Mouse (Mus musculus): ENCODE results near the gene Acvr1c.
A peak's percentile ranks its signal among the peaks of the same experiment; 100 is the strongest.

The Acvr1c gene

DNA sequence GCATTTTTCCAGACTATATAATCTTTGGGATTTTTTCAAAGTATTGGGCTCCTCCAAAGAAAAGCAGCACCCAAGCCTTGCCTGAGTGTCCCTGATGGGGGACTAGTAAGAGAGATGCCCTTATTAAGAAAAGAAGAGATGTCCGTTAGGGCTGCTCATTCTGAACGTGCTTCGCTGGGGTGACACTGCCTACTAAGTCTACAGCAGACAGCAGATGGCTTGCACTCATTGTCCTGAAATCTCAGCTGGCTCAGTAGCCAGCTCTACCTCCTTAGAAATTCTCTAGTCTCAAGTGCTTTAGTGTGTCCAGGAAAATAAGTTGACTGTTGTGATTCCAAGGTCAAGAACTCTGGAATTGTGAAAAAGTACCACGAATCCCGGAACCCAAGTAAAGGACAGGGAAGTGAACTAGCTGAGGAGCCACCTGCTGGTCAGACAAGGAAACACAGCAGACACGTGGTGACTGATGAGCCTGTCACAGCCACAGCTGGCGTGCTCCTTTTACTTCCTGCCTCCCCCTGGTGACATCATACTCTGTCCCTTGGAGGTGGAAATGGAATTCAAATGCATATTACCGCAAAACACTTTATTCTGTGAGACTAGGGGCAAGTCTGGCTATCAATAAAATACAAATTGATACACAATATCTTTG is 75.3 kb downstream of the Acvr1c start:
- DNase-seq, result peak; percentile 81

DNA sequence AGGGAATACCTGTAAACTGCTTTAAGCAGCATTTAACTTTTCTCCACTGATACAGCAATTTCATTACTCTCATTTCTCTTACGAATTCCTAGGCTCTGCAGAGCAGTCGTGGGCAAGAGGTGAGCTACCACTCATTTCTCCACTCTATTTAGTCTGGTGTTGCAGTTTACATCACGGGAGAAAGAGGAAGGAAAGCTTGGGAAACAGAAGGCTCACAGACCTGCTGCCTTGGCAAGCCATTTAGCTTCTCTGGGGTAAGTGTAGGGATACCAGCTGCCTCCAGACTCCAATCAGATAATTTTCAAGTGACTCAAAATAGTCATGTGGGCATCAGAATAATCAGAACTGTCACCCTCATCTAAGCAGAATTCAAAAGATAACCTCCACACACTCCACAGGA is 76.6 kb downstream of the Acvr1c start:
- no peak for DNase-seq

DNA sequence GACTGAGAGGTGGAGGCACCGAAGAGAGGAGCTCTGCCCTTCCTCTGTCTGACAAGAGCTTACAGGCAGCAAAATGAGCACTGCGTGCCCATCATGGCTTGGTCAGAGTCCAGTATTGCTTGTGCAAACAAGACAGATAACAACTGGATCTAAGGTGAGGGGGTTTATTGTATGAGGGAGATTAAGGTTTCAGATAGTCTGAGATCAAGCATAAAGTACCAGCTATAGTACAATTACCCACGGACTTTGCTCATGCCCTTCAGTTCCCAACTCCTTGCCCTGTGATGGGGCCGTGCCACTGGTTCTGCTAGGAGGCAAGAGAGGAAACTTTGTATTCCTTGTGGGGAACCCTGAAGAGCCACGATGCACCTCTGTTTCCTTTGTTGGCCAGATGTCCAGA is 78.5 kb downstream of the Acvr1c start:
- DNase-seq, result no peak

DNA sequence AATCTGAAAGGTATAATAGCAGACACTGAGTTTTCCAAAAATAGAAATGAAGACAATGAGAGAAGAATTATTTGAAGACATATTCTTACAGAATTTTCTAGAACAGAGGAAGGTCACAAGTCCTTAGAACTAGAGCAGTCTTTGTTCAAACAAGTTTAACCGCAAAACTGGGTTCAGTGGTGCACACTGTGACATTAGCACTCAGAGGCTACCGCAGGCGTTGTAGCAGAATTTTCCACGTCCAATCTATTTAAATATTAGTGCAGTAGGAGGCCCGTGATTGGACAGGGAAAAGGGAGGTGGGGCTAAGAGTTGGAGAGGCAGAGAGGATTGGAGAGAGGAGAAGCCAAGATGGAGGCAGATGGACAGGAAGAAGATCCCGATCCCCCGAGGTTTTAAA is 81.2 kb downstream of the Acvr1c start:
- DNase-seq, result no peak

DNA sequence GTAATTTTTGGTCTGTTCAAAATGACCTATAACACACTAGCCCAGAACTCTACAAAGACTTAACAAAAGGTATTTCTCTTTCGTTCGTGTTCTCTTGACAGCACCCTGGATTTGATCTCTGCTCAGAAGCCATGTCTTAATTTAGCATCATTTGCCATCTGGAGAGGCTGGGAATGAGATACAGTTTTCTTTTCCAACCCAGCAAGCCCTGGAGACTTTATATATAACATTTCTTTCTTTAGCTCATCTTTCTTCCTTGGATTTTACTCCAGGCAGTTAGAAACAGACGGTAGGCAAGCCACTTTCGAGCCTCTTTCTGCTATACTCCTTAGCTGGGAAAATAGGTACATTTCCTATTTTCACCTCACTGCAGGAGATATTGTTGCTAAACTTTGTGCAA is 117.1 kb downstream of the Acvr1c start:
- DNase-seq, result no peak

DNA sequence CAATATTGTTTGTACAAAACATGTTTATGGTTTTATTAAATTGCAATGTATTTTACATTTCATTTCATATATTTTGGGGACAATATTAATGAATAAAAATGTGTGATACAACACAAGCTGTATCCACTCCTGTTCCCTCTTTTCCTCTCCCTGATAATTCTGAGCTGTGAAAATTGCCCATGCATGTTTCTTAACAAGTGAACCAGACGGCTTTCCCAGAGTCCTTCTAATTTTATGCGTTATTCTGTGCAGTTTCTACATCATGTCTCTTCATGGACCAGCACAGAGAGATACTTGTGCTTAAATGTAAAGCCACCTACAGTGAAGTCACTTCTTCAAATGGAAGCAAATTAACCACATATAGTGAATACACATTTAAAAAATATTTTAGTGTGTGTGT is 120.2 kb downstream of the Acvr1c start:
- DNase-seq, result no peak
